Mouse (Mus musculus) liver, embryonic 14.5 days (tissue): ENCODE measurements at regions not wholly inside any gene's neighbourhood (a gene's known extent, or its start where the extent isn't known, plus 50 kb on each side); places are given as distances from the start of the nearest gene placed in this dataset.

Source experiments
- CTCF ChIP-seq: IDR thresholded peaks from 2 replicates; pipeline ENCODE4 v1.5.1; 2016; ENCODE audit warnings: antibody characterized with exemption, low read depth, control low read depth
- EP300 ChIP-seq: IDR thresholded peaks from 2 replicates; pipeline ENCODE4 v1.6.1; 2016; ENCODE audit warnings: antibody characterized with exemption, low read depth

- TF ChIP-seq EP300 = no peak
- no peak for TF ChIP-seq CTCF
These were observed 265.6 kb downstream of the Hivep2 start for GRCm38 (mm10) chr10:14231464-14231863.
